Mouse (Mus musculus): ENCODE measurements around the gene Tmem141. TPM values are rescaled to one million over a fixed set of nuclear protein-coding genes. Genes with fewer than 3 reads are reported as not detected.

Gene Tmem141
- total and polyA plus RNA-seq, 3 experiments: 10.9 to 25.3 TPM; not detected in 1

DNA sequence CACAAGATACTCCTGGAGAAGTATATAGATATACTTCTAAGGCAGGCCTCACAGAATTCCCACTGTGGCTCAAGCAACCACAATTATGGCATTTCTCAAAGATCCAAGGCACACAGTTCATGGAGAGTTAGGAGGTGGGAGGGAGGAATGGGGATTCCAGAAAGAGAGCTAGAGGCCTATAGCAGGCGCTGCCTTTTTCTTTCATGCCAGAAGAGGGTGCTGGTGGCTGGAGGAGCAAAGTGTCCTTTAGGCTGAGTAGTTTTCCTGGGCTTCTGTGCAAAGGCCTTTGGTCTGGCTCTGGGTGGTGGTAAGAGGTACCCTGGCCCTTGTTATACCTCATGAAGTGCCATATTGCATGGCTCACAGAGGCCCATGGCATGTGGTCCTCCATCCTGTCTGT is 12.2 kb upstream of the Tmem141 start:
- DNase-seq (ENCODE audit: low read depth, low spot score): no peak
- no peak overlapping the region for H3K4me3 ChIP-seq (ENCODE audit: control insufficient read depth in 1 of 2, insufficient read depth in 1 of 2, low read depth in 2 of 2, low read length in 2 of 2)
- H3K36me3 ChIP-seq (ENCODE audit: control insufficient read depth in 1 of 2, insufficient read depth in 2 of 2, low read length in 2 of 2): no peaks in the 10 kb centered on the region
- TF ChIP-seq CTCF (IDR thresholded peaks at IDR 0.05 in 2 of 3, conservative IDR thresholded peaks at IDR 0.05 in 1 of 3; ENCODE audit: control insufficient read depth in 1 of 3, insufficient read depth in 1 of 3, low read depth in 2 of 3, low read length in 3 of 3, poor library complexity in 1 of 3, severe bottlenecking in 1 of 3): 0 out of 6 replicates have a peak, but pooled peaks of 1 of the 3 experiments have one; percentile 3
- no peak for TF ChIP-seq UBTF (IDR thresholded peaks at IDR 0.05; ENCODE audit: borderline replicate concordance, insufficient read depth, low read depth, low read length)
- no peaks in the 10 kb centered on the region for H3K79me2 ChIP-seq (ENCODE audit: control insufficient read depth, insufficient read depth, low read length, poor library complexity)
- H3K9ac ChIP-seq (ENCODE audit: control insufficient read depth, low read depth, low read length, poor library complexity, severe bottlenecking): no peak overlapping the region
- H3K4me1 ChIP-seq (ENCODE audit: control insufficient read depth in 1 of 2, insufficient read depth in 2 of 2, low read length in 2 of 2): no peaks in the 10 kb centered on the region
- H3K9me3 ChIP-seq (replicated peaks; ENCODE audit: insufficient read depth, low read length): no peaks in the 10 kb centered on the region
- H3K27me3 ChIP-seq (ENCODE audit: control insufficient read depth in 1 of 2, insufficient read depth in 2 of 2, low read length in 2 of 2): peaks cover 0 to 2% of the 10 kb centered on the region in 2 experiments; a peak in 1 of 4 replicates
- no peak overlapping the region for H3K27ac ChIP-seq (ENCODE audit: control insufficient read depth, low read depth, low read length)

GRCm38 (mm10) chr2:25633616-25634015 is 11.8 kb upstream of the Tmem141 start:
- peaks cover 0 to 4% of the 10 kb centered on the region in 2 experiments; a peak in 1 of 4 replicates for H3K27me3 ChIP-seq (ENCODE audit: control insufficient read depth in 1 of 2, insufficient read depth in 2 of 2, low read length in 2 of 2)
- H3K4me3 ChIP-seq (ENCODE audit: control insufficient read depth in 1 of 2, insufficient read depth in 1 of 2, low read depth in 2 of 2, low read length in 2 of 2): no peak overlapping the region
- no peaks in the 10 kb centered on the region for H3K9me3 ChIP-seq (replicated peaks; ENCODE audit: insufficient read depth, low read length)
- H3K27ac ChIP-seq (ENCODE audit: control insufficient read depth, low read depth, low read length): no peak overlapping the region
- DNase-seq (ENCODE audit: low read depth, low spot score): no peak
- no peaks in the 10 kb centered on the region for H3K79me2 ChIP-seq (ENCODE audit: control insufficient read depth, insufficient read depth, low read length, poor library complexity)
- H3K36me3 ChIP-seq (ENCODE audit: control insufficient read depth in 1 of 2, insufficient read depth in 2 of 2, low read length in 2 of 2): no peaks in the 10 kb centered on the region
- TF ChIP-seq MAZ (IDR thresholded peaks at IDR 0.05; ENCODE audit: low read depth, low read length): no peak
- no peak for TF ChIP-seq GABPA (IDR thresholded peaks at IDR 0.05; ENCODE audit: low read depth, low read length)
- no peak for TF ChIP-seq USF2 (IDR thresholded peaks at IDR 0.05; ENCODE audit: borderline replicate concordance in 1 of 2, insufficient read depth in 1 of 2, low read depth in 1 of 2, low read length in 2 of 2)
- no peak for TF ChIP-seq MEF2A (IDR thresholded peaks at IDR 0.05; ENCODE audit: extremely low read depth, insufficient replicate concordance, low read depth, low read length, poor library complexity, severe bottlenecking)
- TF ChIP-seq TBP (IDR thresholded peaks at IDR 0.05; ENCODE audit: low read depth, low read length): no peak
- TF ChIP-seq USF1 (IDR thresholded peaks at IDR 0.05; ENCODE audit: low read depth, low read length): no peak
- TF ChIP-seq JUND (IDR thresholded peaks at IDR 0.05; ENCODE audit: low read depth, low read length): no peak
- no peak for TF ChIP-seq SMC3 (IDR thresholded peaks at IDR 0.05; ENCODE audit: low read depth, low read length)
- no peak for TF ChIP-seq TCF12 (IDR thresholded peaks at IDR 0.05; ENCODE audit: low read depth, low read length)
- no peak for TF ChIP-seq GATA1 (IDR thresholded peaks at IDR 0.05; ENCODE audit: low read depth, low read length)
- TF ChIP-seq MAFK (IDR thresholded peaks at IDR 0.05; ENCODE audit: borderline replicate concordance, low read depth, low read length): no peak
- TF ChIP-seq TAL1 (IDR thresholded peaks at IDR 0.05; ENCODE audit: low read length): no peak
- no peak overlapping the region for H3K9ac ChIP-seq (ENCODE audit: control insufficient read depth, low read depth, low read length, poor library complexity, severe bottlenecking)
- H3K4me1 ChIP-seq (ENCODE audit: control insufficient read depth in 1 of 2, insufficient read depth in 2 of 2, low read length in 2 of 2): no peaks in the 10 kb centered on the region

DNA sequence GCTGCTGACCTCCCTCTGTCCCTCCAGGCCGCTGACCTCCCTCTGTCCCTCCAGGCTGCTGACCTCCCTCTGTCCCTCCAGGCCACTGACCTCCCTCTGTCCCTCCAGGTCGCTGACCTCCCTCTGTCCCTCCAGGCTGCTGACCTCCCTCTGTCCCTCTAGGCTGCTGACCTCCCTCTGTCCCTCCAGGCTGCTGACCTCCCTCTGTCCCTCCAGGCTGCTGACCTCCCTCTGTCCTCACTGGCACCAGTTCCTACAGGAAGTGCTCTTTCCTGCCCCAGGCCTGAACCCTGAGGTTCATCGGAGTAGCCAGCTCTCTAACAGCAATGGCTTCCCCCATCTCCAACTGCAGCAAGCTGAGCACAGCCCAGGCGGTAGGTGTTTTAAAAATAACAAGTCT is 6.9 kb upstream of the Tmem141 start:
- Histone ChIP-seq H3K9ac (ENCODE audit: control insufficient read depth, low read depth, low read length, poor library complexity, severe bottlenecking) (no peak overlapping the region), H3K27ac (ENCODE audit: control insufficient read depth, low read depth, low read length) (no peak overlapping the region), H3K79me2 (ENCODE audit: control insufficient read depth, insufficient read depth, low read length, poor library complexity) (no peaks in the 10 kb centered on the region), H3K4me1 (ENCODE audit: control insufficient read depth in 1 of 2, insufficient read depth in 2 of 2, low read length in 2 of 2) (no peaks in the 10 kb centered on the region), H3K4me3 (ENCODE audit: control insufficient read depth in 1 of 2, insufficient read depth in 1 of 2, low read depth in 2 of 2, low read length in 2 of 2) (no peak overlapping the region), H3K36me3 (ENCODE audit: control insufficient read depth in 1 of 2, insufficient read depth in 2 of 2, low read length in 2 of 2) (no peaks in the 10 kb centered on the region), H3K27me3 (ENCODE audit: control insufficient read depth in 1 of 2, insufficient read depth in 2 of 2, low read length in 2 of 2) (peaks cover 0 to 4% of the 10 kb centered on the region in 2 experiments; a peak in 1 of 4 replicates), H3K9me3 (replicated peaks; ENCODE audit: insufficient read depth, low read length) (no peaks in the 10 kb centered on the region)
- DNase-seq (ENCODE audit: low read depth, low spot score): no peak
- TF ChIP-seq NELFE (IDR thresholded peaks at IDR 0.05; ENCODE audit: low read depth, low read length) (no peak), GABPA (IDR thresholded peaks at IDR 0.05; ENCODE audit: low read depth, low read length) (no peak), MAFK (IDR thresholded peaks at IDR 0.05; ENCODE audit: borderline replicate concordance, low read depth, low read length) (no peak), UBTF (IDR thresholded peaks at IDR 0.05; ENCODE audit: borderline replicate concordance, insufficient read depth, low read depth, low read length) (no peak), MXI1 (IDR thresholded peaks at IDR 0.05; ENCODE audit: low read depth, low read length) (no peak), MYB (IDR thresholded peaks at IDR 0.05; ENCODE audit: low read depth, low read length) (no peak), ZKSCAN1 (IDR thresholded peaks at IDR 0.05; ENCODE audit: low read depth, low read length) (no peak), USF1 (IDR thresholded peaks at IDR 0.05; ENCODE audit: low read depth, low read length) (no peak), POLR2AphosphoS2 (IDR thresholded peaks at IDR 0.05; ENCODE audit: low read length) (no peak), USF2 (IDR thresholded peaks at IDR 0.05; ENCODE audit: borderline replicate concordance in 1 of 2, insufficient read depth in 1 of 2, low read depth in 1 of 2, low read length in 2 of 2) (no peak), MAX (IDR thresholded peaks at IDR 0.05; ENCODE audit: low read length) (no peak), ZNF384 (IDR thresholded peaks at IDR 0.05; ENCODE audit: low read depth, low read length) (no peak), SMC3 (IDR thresholded peaks at IDR 0.05; ENCODE audit: low read depth, low read length) (no peak), RCOR1 (IDR thresholded peaks at IDR 0.05; ENCODE audit: low read depth, low read length) (no peak), CHD2 (IDR thresholded peaks at IDR 0.05; ENCODE audit: low read length) (no peak), HCFC1 (IDR thresholded peaks at IDR 0.05; ENCODE audit: low read depth, low read length) (no peak), POLR2A (IDR thresholded peaks at IDR 0.05; ENCODE audit: control insufficient read depth in 1 of 2, insufficient read depth in 1 of 2, low read depth in 1 of 2, low read length in 2 of 2, poor library complexity in 1 of 2) (no peak), ETS1 (IDR thresholded peaks at IDR 0.05; ENCODE audit: low read depth, low read length) (no peak)

Data from MEL (cell line).